Mouse (Mus musculus) thymus, adult 18-20 months (tissue): ENCODE results near the gene Gab3.
"Not testable (repeated sequence)": the region's sequence is repeated elsewhere in the genome, so short reads cannot be mapped to it uniquely, and the experiment has no call there.

Source experiments
- DNase-seq, 2 experiments: peaks; one replicate each; pipeline ENCODE4 v3.0.0; 2022; ENCODE audit warnings: mixed read lengths in 2 of 2

Gab3 gene

DNA sequence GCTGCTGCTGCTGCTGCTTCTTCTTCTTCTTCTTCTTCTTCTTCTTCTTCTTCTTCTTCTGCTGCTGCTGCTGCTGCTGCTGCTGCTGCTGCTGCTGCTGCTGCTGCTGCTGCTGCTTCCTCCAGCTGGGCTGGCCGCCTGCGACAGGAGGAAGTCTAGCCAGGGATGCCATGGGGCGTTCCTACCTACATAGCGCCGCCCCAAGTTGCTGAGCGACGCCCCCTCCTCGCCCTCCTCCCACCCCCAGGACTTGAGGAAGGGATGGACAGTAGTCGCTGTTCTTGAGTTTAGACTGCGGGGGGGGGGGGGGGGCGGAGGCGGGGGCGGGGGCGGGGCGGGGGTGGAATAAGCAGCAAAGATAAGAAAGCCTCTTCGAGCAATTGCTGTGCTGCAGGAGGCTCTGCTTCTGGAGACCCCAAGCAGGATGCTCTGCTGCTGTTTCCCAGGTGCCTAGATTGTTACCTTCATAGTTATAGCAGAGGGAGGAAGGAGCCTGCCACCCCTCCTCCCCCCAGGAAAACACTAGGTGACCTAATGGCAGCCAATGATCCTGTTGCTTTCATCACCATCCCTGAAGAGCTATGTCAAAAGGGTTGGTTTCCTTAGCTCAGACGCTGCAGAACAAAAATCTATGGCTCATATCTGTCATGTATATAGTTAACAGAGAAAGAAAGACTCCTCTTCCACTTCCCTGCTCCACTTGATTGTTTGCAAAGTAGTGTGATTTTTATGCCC, at the start of gene Gab3:
Gene Gab3, minus strand, starts transcription at position 685 of the 735 bp plus-strand sequence.
- DNase-seq: peak; percentile 67 to 68

DNA sequence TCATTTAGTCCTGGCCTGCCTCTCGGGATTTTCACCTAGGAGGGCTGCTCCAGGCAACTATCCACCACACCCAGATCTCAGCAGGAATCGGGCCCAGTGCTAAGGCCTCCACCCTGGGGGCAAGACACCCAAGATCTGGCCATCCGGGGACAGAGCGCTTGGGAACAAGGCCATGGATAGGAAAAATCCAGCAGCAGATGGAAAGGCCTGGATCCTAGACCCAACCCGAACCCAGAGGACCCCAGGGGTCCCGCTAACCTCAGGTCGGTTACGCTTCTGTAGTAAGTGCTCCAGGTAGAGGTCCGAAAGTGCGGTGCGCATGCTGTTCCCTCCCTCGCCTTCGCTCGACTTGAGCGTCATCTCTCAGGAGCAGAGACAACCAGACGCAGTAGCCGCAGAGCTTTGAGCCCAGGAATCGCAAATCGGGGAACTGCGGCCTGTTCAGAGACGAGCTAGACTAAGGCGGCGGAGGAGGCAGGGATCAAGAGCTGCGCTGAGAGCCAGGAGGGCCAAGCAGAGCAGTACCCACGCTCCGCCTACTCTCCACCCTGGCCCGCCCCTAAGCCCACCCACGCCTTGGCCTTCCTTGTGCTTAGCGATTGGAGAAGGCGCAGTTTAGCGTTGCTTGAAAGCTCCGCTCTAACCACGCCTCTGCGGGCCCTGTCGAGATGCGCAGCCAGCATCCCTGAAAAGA, 45.4 kb upstream of the Gab3 start, which contains the start of gene Mpp1:
Gene Mpp1, minus strand, starts transcription at position 550 of the 694 bp plus-strand sequence.
- DNase-seq: peak; percentile 76 to 79

DNA sequence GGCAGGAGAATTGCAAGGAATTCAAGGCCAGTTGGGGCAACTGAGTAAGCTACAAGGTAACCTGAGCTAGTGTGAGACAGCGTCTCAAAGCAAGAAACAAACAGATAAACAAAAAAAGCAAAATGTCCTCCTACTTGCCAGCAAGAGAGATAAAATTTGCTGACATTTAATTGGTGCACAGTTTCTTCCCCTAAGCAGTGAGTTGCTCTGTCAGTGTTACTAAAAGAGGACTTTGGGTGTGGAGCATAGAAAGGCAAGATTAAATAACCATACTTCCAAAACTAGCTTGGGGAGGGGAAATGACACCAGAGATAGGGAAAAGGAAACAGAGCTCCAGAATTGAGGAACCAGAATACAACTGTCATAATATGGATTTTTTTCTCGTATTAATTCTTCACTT, 44.2 kb upstream of the Gab3 start:
- DNase-seq: no peak

DNA sequence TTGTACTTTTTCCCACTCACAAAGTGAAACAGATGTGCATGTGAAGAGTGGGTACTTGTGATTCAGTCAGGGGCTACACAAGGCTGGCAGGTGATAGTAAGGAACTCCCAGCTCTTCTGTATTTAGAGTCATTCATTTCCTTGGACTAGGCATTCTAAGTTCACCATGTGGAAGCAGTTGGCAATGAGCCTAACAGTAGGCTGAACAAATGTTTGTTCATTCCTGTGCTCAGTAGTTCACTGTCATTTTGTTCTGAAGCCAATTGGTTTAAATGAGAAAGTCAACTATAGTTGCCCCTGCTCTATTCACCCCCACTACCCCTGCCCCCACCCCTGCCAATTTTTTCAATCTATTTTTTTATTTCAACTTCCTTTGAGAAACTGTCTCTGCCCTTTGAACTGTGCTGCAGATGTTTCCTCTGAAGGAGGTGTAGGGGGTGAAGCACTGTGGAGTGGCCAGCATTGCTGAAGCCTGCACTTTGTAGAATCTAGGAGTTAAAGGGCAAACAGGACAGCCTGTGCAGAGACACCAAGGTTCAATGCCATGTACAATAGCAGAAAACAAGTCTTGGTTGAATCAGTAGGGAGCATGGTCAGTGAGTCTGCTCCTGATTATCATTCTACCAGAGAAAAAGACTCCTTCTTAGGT, 43.2 kb upstream of the Gab3 start:
- DNase-seq: peak in 1 of 2 experiments; percentile 20

DNA sequence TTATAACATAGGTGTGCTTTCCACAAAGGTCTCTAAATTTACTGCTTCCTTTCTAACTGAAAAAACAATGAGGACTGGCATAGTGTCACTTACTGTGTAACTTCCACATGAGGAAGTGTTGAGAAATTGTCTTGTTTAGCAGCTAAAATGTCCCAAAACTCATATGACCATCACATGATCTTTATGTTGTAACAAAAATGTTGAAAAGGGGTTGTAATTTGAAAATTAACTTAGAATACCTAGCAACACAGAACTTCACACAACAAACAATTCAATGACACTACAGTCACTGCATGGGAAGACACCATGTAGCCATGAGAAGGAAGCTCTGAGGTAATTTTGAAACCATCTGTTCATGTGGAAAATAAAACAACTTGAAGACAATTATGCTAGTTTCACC, 41.6 kb upstream of the Gab3 start:
- DNase-seq: no peak

DNA sequence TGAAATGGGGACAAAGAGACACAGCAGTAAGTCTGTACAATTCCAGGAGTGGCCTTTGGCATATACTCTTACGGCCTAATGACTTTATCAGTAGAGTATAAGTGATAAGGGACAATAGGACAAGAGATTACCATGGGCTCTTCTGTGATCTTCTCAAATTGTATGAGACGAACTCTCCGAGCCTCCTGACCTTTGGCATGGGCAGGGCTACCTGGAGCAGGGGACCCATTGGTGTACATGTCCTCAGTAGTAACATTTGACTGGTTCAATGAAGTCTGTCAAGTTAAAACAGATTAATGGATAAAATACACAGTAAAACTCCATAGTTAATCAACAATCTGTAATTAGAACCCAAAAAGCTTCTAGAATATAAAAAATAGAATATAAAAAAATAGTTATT, 40.3 kb upstream of the Gab3 start:
- no peak for DNase-seq

DNA sequence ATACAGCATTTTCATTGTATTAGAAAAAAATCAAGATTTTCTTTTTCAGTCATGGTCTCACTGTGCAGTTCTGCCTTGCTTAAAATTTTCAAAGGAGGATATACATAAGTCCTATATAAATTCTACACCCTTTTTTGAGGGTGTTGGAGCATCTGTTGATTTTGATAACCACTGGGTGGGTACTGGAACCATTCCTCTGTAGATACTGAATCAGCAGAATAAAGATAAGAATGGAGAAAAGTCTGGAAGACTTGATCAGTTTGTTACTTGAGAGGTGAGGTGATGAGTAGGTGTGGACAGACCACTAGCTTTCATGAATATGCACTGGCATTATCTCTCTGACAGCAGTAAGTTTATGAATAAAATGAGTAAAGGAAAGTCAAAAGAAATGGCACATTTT, 30.3 kb upstream of the Gab3 start:
- DNase-seq: no peak

DNA sequence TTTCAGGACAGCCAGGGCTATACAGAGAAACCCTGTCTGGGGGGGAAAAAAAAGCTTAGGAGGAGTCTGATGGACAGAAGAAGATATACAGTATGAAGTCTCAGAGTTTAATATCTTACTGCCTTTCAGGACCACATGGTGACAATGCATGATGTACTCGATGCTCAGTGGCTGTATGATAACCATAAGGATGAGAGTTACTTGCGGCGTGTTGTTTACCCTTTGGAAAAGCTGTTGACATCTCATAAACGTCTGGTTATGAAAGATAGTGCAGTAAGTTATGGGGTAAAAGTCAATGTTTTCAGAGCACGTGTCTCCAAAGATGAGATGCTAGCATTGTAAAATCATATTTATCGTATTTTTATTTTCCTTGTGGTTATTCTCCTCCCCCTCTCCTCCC, 17.0 kb upstream of the Gab3 start:
- no peak for DNase-seq

DNA sequence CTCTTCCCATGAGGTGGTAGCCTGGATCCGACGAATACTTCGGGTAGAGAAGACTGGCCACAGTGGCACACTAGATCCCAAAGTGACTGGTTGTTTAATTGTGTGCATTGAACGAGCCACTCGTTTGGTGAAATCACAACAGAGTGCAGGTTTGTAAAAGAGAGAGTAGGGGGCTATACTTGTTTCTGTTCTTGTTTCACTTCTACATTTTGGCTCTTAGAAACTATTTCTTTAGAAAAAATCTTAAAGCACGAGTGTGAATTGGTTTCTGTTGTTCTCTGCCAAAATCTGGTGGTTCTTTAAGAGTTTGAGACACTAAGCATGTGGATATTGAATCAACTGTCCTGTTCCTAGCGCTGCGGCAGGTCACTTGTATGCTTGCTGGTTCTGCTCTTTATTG, 13.5 kb upstream of the Gab3 start:
- DNase-seq: no peak

DNA sequence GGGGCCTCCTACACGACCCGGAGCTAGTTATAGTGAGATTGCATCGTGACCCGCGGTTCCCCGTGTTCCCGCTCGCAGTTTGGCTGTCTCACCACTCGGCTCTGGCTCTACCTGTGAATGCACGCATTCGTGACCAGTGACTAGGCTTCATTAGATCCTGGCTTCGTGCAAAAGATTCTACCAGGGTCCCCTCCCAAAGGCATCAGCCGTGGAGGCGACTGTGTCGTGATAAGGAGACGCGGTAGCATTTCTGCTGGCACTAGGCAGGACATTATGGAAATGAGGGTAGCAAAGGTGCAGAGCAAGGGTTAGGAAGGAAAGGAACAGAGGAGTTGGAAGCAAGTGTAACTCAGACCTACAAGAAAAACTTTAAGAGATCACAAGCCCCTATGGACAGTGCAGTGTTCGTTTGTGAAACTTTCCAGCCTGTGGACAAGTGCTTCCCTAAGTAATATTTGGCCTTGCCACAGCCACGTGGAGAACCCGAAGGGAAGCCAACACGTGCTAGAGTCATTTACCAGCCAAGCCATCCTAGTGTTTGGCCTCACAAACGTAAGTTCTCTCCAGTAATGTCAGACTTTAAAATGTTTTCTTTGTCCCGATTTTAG, 11.0 kb upstream of the Gab3 start:
- DNase-seq: no peak

DNA sequence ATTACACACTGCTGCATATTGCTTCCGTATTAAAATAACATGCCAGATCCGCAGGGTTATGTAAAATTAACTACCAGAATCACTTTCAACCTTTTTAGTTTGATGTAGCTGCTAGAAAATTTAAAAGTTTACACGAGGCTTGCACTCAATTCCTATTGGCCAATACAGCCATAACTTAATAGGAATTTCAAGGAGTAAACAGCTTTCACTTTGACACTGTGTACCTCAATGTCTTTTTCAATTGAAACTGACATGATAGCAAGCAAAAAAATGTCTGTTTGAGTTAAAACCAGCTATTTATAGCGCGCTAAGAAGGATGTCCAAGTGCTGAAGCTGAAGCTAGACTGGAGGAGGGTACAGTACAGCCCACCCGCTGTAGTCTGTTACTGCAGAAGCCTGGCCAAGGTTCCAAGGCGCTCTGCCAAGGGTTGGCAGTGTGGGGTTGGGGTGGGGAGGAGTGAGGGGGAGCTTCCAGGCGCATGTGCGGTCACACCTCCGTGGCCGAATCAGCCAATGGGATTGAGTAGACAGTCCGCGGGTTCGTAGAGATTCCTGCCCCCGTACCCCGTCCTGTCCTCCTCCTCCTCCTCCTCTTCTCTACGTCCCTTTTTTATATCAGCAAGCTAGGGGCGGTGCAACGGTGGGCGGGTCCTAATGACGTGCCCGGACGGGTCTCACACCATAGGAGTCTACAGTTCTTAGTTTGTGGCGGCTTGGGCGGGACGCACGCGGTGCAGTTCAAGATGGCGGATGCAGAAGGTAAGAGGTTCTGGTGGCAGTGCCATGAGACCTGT, 10.3 kb upstream of the Gab3 start, which contains the start of gene Dkc1:
Gene Dkc1, plus strand, starts transcription at position 486 of the 794 bp plus-strand sequence.
- peak; percentile 91 to 95 for DNase-seq

DNA sequence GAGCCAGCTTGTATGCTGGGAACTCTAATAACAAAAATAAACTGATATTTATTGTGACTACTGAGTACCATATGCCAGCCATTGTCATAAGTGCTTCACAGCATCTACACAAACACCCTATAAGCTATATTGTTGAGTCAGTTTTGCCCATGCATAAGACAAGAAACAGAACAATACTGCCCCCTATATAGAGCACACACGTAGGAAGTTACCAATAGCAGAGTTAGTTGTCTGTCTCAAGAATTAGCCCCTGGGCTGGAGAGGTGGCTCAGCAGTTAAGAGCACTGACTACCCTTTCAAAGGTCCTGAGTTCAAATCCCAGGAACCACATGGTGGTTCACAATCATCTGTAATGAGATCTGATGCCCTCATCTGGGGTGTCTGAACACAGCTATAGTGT, 396 bp upstream of the Gab3 start:
- DNase-seq: no peak

DNA sequence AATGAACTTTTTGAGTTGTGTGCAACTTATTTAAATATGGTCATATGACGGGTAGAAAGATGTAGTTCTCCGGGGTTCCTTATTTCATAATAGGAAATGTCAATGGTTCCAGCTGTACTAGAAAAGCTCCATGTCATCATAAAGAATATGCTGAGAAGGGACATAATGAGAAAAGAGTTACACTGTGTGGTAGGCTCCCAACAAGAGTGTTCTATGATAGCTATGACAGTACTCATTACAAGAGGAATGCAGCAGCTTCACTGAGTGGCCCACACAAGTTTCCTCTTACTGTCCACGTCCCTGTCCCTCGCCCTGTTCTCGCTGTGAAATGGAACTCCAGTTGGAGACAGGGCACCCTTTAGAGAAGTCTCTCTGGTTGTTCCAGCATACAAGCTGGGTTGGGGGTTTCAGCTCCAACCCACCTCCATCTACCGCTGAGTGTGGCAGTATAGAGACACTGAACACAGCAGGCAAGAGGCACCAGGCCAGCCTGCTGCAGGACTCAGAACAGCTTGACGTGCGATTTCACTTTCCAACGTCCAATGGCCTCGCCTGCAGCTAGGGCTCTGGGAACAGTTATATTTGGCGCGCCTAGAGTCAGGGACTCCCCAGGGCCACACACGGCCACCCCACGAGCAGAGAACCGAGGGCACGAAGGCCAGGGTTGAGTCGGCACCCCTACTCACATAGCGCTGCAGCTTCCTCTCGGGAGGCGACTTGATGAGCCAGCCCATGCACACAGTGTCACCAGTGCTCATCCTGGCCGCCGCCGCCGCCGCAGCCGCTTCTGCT, 1.1 kb downstream of the Gab3 start:
- no peak for DNase-seq

DNA sequence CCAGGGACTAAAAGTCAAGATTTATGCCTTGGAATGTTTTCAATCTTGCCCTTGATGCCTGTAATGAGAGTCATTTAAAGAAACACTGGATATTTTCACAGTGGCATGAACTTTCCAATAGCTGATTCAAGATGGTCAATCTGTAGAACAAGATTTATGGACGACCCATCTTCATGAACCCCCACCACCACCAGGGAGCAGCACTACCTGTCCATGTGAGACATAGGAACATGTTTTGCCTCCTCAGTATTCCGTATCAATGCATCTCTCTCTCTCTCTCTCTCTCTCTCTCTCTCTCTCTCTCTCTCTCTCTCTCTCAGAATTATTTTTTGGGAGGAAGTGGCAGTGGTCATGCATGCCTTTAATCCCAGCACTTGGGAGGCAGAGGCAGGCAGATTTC, 2.9 kb downstream of the Gab3 start:
- no peak for DNase-seq

DNA sequence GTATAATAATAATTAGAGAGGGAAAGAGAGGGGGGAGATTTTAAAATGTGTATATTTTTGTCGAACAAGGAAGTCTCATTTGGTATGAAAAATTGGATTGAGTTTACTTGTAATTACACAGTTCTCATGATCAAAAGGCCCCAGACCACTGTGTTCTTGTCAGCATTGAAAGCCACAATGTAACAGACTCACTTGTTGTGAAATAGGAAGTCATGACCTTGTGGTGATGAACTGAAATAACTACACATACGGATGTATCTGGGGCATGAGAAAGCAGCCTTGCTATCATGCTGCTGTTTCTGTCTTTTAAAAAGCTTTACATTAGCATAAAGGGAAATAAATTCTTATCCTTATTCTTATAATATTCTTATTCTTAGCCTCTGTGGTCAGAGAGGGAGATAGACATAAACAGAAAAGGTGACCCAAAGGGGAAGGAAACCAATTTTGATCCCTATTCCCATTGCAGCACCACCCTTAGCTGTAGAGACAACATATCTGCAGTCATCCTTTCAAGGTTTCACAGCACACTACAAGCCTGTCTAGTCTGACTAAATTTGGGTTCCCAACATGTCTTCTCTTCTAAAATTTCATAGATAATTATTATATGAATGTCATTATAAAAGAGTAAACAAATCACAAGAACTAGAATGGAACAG, 29.0 kb downstream of the Gab3 start:
- DNase-seq: no peak

DNA sequence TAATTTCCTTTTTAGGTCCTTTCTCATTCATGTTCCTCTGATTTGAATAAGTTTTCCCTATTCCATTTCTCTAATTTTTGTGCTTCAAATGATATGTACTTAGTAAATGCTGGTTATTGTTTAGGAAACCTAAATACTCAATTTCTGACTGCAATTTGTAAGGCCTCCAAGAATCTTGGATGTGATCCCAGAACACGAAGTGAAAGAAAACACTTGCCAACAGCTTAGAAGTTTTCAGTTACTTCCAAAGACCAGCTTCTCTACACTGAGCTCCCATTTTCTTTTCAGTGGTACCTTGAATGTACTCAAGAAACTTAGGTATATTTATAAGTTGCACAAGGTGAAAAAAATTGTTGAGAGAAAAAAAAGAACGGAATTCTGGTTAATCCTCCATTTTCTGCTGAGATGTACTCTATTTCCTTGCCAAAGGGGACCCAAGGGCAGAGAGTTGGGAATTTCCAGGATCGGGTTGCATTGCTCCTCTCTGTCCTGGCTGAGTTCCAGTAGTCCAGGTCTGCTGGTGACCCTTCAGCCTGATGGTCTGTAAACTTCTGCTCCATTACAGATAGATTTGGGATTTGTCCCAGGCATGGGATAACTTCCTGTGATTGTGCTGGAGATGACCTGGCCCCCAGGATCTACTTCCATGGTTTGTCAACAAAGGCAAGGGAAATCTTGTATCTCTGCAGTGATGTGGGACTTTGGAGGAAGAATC, 38.2 kb downstream of the Gab3 start:
- DNase-seq: no peak

DNA sequence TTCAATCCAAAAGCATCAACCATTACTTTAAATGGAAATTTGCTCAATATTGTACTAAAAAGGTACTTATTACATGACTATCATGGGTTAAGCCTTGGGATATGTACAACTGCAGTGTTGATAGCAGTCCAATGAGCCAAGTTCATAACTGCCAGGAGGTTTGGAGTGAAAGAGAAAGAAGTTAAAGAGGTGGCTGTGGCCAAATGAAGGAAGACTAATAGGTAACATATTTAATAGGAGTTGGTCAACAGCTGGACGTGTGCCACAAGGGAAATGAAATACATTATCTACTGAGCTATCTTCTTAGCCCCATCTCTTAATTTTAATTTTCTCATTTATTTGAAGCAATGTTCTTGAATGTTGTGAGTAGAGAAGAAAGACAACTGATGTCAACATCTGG, 39.3 kb downstream of the Gab3 start:
- DNase-seq: no peak

DNA sequence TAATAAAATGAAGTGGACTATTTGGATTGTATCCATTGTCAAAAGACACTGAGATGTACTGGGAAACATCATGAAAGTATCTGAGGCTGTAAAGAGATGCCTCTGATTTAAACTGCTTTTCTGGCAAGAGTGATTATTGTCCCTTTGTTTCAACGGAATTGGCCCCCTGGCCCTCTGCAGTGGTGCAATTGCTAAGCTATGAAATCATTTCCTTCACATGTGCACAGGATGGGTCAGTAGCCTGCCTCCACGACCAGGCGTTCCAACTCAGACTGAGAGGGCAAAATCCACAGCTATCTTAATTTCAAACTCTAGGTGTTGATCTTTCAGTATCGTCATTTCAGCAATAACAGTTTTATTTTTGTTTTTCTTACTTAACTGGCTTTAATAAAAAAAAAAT, 40.7 kb downstream of the Gab3 start:
- no peak for DNase-seq

DNA sequence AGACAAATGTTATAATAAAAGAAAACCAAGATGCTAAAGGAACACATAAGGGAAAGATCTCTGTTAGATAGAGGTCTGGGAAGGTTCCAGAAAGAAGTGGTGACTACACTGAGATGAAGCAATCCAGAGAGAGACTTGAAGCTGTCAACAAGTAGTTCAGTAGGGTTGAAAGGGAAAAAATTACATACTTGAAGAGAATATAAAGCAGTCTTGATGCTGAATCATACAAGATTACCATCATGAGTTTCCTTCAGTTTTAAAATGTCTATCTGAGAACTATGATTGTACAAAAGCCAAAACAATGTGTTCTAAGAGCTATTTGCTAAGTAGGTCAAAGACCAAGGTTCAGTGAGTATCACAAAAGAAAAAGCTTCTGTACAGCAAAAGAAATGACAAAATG, 48.6 kb downstream of the Gab3 start:
- DNase-seq: no peak

DNA sequence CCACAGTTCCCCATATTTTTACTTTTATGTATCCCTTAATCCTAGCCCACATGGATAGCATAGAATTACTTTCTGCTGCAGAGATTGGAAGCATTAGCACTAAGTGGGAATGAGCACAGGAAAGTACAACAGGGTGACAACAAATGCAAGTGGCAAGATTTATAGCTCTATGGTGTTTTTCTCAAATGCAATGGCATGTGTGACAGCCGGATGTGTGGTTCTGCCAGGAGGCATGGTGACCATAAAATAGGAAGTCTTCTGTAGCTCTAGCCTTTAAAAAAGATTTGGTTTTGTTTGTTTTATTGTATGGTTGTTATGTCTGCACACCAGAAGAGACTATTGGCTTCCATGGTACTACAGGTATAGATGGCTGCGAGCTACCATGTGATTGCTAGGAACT, 50.1 kb downstream of the Gab3 start:
- no peak for DNase-seq

DNA sequence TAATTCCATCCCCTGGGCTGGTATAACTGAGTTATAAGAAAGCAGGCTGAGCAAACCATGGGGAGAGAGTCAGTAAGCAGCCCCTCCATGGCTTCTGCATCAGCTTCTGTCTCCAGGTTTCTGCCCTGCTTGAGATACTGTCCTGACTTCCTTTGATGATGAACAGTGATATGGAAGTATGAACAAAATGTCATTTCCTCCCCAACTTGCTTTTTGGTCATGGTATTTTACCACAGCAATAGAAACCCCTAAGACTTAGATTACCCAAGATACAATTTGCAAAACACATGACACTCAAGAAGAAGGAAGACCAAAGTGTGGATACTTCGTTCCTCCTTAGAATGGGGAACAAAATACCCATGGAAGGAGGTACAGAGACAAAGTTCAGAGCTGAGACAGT, 51.2 kb downstream of the Gab3 start:
- DNase-seq: not testable (repeated sequence)
